Mouse (Mus musculus): Measurements from ENCODE around the gene Plcd3. TPM values are rescaled to one million over a fixed set of nuclear protein-coding genes. Genes with fewer than 3 reads are reported as not detected.

The Plcd3 gene
- polyA plus RNA-seq, 1 experiment from 2014 or later: 3.6 TPM

DNA sequence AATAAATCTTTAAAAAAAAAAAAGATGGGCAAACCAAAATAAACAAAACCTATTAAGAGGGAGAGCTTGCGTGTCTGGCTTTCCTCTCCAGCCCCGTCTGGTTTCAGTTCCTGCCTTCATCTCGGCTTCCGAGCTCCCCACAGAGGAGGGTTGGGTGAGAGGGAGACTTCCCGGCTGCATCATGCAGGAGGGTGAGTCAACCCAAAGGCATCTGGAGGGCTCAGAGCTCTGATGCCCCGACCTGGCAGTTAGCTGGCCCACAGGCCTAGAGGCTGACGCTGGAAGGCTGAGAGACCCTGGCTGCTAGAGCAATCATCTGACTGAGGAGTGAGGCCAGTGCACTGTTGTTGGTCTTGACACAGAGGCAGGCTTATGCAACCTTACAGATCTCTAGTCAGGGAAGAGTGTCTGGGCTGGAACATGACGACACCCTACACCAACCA lies 50.2 kb downstream of the Plcd3 start:
- no peaks in the 10 kb centered on the region for H3K27me3 ChIP-seq
- H3K4me3 ChIP-seq: no peak overlapping the region
- no peak overlapping the region for H3K27ac ChIP-seq
- 28% methylated on average over 8 of the region's 8 CpGs for WGBS
- H3K36me3 ChIP-seq: peaks cover 53% of the 10 kb centered on the region
- no peaks in the 10 kb centered on the region for H3K4me1 ChIP-seq
- no peak overlapping the region for H3K9ac ChIP-seq
- no peak overlapping the region for H3K4me2 ChIP-seq
- peak; percentile 52; the same call in 1 of the 2 replicates for ATAC-seq (ENCODE audit: borderline replicate concordance, extremely low read depth, low FRiP score, low TSS enrichment)
- H3K9me3 ChIP-seq: no peaks in the 10 kb centered on the region

DNA sequence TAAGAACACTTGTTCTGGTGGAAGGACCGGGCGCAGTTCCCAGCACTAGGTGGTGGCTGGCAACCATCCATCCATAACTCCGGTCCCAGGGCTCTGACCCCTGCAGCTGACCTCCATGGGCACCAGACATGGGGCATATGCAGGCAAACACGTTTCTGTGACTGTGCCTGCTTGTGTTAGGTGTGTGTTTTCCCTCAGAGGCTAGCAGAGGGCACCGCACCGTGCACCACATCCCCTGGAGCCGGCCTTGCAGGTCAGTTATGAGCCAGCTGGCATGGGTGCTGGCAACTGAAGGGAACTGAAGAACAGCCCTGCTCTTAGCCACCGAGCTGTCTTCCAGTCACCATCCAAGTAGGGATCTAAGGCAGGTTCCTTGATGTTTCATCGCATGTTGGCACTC lies 51.3 kb downstream of the Plcd3 start:
- Histone ChIP-seq H3K9me3 (no peaks in the 10 kb centered on the region), H3K27ac (no peak overlapping the region), H3K4me3 (no peak overlapping the region), H3K36me3 (peaks cover 53% of the 10 kb centered on the region), H3K4me1 (no peaks in the 10 kb centered on the region), H3K4me2 (no peak overlapping the region), H3K27me3 (no peaks in the 10 kb centered on the region), H3K9ac (no peak overlapping the region)
- ATAC-seq (ENCODE audit: borderline replicate concordance, extremely low read depth, low FRiP score, low TSS enrichment): no peak
- 88% methylated on average over 9 of the region's 9 CpGs for WGBS

GRCm38 (mm10) chr11:103049611-103050010 lies 51.8 kb downstream of the Plcd3 start:
- H3K9me3 ChIP-seq: no peaks in the 10 kb centered on the region
- H3K27me3 ChIP-seq: no peaks in the 10 kb centered on the region
- H3K27ac ChIP-seq: no peak overlapping the region
- no peak overlapping the region for H3K9ac ChIP-seq
- WGBS: 79% methylated on average over 5 of the region's 5 CpGs
- peaks cover 57% of the 10 kb centered on the region for H3K36me3 ChIP-seq
- H3K4me2 ChIP-seq: no peak overlapping the region
- ATAC-seq (ENCODE audit: borderline replicate concordance, extremely low read depth, low FRiP score, low TSS enrichment): no peak
- H3K4me3 ChIP-seq: no peak overlapping the region
- no peaks in the 10 kb centered on the region for H3K4me1 ChIP-seq

DNA sequence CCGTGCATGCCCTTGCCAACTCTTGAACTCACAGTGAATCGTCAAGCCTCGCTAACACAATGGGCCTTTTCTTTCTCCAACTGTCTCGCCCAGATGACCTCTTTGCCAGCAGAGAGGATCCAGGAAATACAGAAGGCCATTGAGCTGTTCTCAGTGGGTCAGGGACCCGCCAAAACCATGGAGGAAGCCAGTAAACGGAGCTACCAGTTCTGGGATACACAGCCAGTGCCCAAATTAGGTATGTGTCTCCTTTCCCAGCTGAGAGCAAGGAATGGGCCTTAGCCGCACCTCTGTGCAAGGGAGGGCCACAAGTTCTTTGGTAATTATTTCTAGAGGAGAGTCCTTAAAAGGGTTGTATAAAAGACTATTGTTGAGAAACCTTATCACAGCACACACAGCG lies 55.2 kb downstream of the Plcd3 start:
- no peak overlapping the region for H3K4me2 ChIP-seq
- no peaks in the 10 kb centered on the region for H3K9me3 ChIP-seq
- no peak overlapping the region for H3K4me3 ChIP-seq
- no peaks in the 10 kb centered on the region for H3K27me3 ChIP-seq
- peaks cover 59% of the 10 kb centered on the region for H3K36me3 ChIP-seq
- H3K4me1 ChIP-seq: no peaks in the 10 kb centered on the region
- H3K9ac ChIP-seq: no peak overlapping the region
- 64% methylated on average over 8 of the region's 8 CpGs for WGBS
- ATAC-seq (ENCODE audit: borderline replicate concordance, extremely low read depth, low FRiP score, low TSS enrichment): no peak
- no peak overlapping the region for H3K27ac ChIP-seq

DNA sequence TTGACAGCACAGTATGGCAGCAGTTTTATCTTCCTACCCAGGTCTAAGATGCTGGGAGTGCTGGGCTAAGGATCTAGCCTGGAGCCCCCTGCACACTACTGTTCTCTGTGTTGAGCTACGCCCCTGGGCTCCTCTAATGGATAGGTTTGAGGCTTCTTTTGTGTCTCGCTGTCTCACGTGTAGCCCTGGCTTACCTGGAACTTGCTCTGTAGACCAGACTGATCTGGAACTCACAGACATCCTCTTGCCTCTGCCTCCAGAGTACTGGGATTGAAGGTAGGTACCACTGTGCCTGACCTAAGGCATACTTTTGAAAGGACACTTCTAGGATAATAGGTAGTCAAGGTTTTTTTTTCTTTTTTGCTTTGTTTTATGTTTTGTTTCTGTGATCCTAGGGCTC lies 57.5 kb downstream of the Plcd3 start:
- no peak overlapping the region for H3K4me2 ChIP-seq
- H3K27me3 ChIP-seq: no peaks in the 10 kb centered on the region
- no peaks in the 10 kb centered on the region for H3K9me3 ChIP-seq
- H3K36me3 ChIP-seq: peaks cover 48% of the 10 kb centered on the region
- no peaks in the 10 kb centered on the region for H3K4me1 ChIP-seq
- no peak overlapping the region for H3K27ac ChIP-seq
- no peak overlapping the region for H3K9ac ChIP-seq
- ATAC-seq (ENCODE audit: borderline replicate concordance, extremely low read depth, low FRiP score, low TSS enrichment): no peak
- H3K4me3 ChIP-seq: no peak overlapping the region
- 96% methylated on average over 3 of the region's 3 CpGs for WGBS

- Histone ChIP-seq H3K27me3 (no peaks in the 10 kb centered on the region), H3K4me1 (no peaks in the 10 kb centered on the region)
Observed at GRCm38 (mm10) chr11:103042828-103043227, 58.6 kb downstream of the Plcd3 start.

GRCm38 (mm10) chr11:103038037-103038436 lies 63.4 kb downstream of the Plcd3 start:
- Histone ChIP-seq H3K27me3 (no peaks in the 10 kb centered on the region), H3K9ac (no peak overlapping the region), H3K4me2 (no peak overlapping the region), H3K4me1 (no peaks in the 10 kb centered on the region), H3K4me3 (no peak overlapping the region), H3K36me3 (peaks cover 5% of the 10 kb centered on the region; the same call in 1 of the 2 replicates), H3K9me3 (no peaks in the 10 kb centered on the region), H3K27ac (no peak overlapping the region)
- 78% methylated on average over 6 of the region's 6 CpGs for WGBS
- no peak for ATAC-seq (ENCODE audit: borderline replicate concordance, extremely low read depth, low FRiP score, low TSS enrichment)

More at GRCm38 (mm10) chr11:103042828-103043227, 58.6 kb downstream of the Plcd3 start:
- H3K4me2 ChIP-seq: no peak overlapping the region
- ATAC-seq (ENCODE audit: borderline replicate concordance, extremely low read depth, low FRiP score, low TSS enrichment): no peak
- peaks cover 49% of the 10 kb centered on the region for H3K36me3 ChIP-seq
- no peak overlapping the region for H3K9ac ChIP-seq
- WGBS: 51% methylated on average over 4 of the region's 4 CpGs
- H3K9me3 ChIP-seq: no peaks in the 10 kb centered on the region
- no peak overlapping the region for H3K4me3 ChIP-seq
- H3K27ac ChIP-seq: no peak overlapping the region

- 83% methylated on average over 8 of the region's 8 CpGs for WGBS
- Histone ChIP-seq H3K4me3 (no peak overlapping the region), H3K9me3 (no peaks in the 10 kb centered on the region), H3K27ac (no peak overlapping the region), H3K9ac (no peak overlapping the region), H3K27me3 (no peaks in the 10 kb centered on the region), H3K4me2 (no peak overlapping the region), H3K36me3 (peaks cover 2% of the 10 kb centered on the region; the same call in 1 of the 2 replicates), H3K4me1 (no peaks in the 10 kb centered on the region)
- no peak for ATAC-seq (ENCODE audit: borderline replicate concordance, extremely low read depth, low FRiP score, low TSS enrichment)
Observed at GRCm38 (mm10) chr11:103036881-103037465, 64.5 kb downstream of the Plcd3 start.

- Histone ChIP-seq H3K4me3 (no peak overlapping the region), H3K4me2 (no peak overlapping the region), H3K9ac (no peak overlapping the region), H3K27ac (no peak overlapping the region), H3K36me3 (peaks cover 2% of the 10 kb centered on the region; the same call in 1 of the 2 replicates), H3K9me3 (no peaks in the 10 kb centered on the region), H3K4me1 (peaks cover 11% of the 10 kb centered on the region; the same call in 1 of the 2 replicates), H3K27me3 (no peaks in the 10 kb centered on the region)
- ATAC-seq (ENCODE audit: borderline replicate concordance, extremely low read depth, low FRiP score, low TSS enrichment): no peak
- 74% methylated on average over 6 of the region's 6 CpGs for WGBS
Observed at GRCm38 (mm10) chr11:103035007-103035406, 66.5 kb downstream of the Plcd3 start.

DNA sequence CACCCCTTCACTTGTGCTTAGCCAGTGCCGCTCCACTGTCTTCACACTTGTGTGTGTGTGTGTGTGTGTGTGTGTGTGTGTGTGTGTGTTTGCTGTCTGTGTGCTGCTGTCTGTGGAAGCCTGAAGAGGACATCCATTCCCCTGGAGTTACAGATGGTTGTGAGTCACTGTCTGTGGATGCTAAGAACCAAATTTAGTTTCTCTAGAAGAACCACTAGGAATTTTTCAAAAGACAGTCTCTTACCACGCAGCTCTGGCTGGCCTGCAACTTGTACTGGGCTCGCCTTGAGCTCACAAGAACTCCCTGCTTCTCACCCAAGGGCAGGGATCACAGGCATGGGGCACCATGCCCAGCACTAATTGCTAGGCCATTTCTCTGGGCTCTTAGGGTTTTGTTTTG lies 68.4 kb downstream of the Plcd3 start:
- no peaks in the 10 kb centered on the region for H3K27me3 ChIP-seq
- H3K36me3 ChIP-seq: no peaks in the 10 kb centered on the region; the same call in 1 of the 2 replicates
- H3K9ac ChIP-seq: no peak overlapping the region
- no peak overlapping the region for H3K4me3 ChIP-seq
- H3K27ac ChIP-seq: no peak overlapping the region
- H3K9me3 ChIP-seq: no peaks in the 10 kb centered on the region
- no peak overlapping the region for H3K4me2 ChIP-seq
- no peak for ATAC-seq (ENCODE audit: borderline replicate concordance, extremely low read depth, low FRiP score, low TSS enrichment)
- 76% methylated on average over 3 of the region's 3 CpGs for WGBS
- H3K4me1 ChIP-seq: peaks cover 23% of the 10 kb centered on the region

DNA sequence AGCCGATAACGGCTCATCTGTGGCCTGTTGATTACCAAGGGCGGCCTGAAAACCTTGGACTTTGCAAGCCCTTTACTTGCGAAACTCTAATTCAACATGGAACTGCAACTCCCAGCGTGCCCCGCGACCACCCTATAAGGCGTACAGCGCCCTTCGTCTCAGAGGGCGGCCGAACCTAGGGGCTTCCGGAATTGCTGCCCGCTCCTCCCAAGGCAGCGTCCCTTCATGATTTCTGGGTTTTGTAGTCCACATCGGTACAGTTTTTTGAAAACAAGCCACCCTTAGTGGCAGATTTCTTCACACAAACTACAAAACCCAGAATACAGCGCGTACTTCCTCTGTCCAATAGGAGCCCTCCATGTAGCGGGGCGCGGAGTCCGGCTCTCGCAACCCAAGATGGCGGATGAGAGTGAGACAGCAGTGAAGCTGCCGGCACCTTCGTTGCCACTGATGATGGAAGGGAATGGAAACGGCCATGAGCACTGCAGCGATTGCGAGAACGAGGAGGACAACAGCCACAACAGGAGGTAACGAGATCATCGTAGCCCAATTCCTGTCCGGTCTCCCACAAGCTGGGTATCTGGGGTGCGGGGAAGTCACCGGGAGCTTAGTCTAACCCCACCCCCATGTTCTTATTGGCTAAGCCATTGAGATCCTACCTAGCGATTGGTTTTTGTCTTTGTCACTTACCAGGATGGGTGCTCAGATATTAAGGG lies 73.1 kb downstream of the Plcd3 start, which contains the start of the genes Nmt1 and Dcakd:
Gene Nmt1 (plus strand): TSS at position 15 of the 716 bp plus-strand sequence.
Gene Dcakd (minus strand): TSS at position 158 of the 716 bp plus-strand sequence.
- Histone ChIP-seq H3K27ac (peak within 1 kb of the TSS; percentile 70), H3K4me1 (peaks cover 34% of the 10 kb centered on the region), H3K9me3 (no peaks in the 10 kb centered on the region), H3K9ac (peak within 1 kb of the TSS; percentile 77), H3K4me2 (peak within 1 kb of the TSS; percentile 65), H3K4me3 (peak within 1 kb of the TSS; percentile 94), H3K36me3 (peaks cover 6% of the 10 kb centered on the region; the same call in 1 of the 2 replicates), H3K27me3 (no peaks in the 10 kb centered on the region)
- WGBS: under 1% methylated on average over 36 of the region's 36 CpGs
- ATAC-seq (ENCODE audit: borderline replicate concordance, extremely low read depth, low FRiP score, low TSS enrichment): peak; percentile 99

DNA sequence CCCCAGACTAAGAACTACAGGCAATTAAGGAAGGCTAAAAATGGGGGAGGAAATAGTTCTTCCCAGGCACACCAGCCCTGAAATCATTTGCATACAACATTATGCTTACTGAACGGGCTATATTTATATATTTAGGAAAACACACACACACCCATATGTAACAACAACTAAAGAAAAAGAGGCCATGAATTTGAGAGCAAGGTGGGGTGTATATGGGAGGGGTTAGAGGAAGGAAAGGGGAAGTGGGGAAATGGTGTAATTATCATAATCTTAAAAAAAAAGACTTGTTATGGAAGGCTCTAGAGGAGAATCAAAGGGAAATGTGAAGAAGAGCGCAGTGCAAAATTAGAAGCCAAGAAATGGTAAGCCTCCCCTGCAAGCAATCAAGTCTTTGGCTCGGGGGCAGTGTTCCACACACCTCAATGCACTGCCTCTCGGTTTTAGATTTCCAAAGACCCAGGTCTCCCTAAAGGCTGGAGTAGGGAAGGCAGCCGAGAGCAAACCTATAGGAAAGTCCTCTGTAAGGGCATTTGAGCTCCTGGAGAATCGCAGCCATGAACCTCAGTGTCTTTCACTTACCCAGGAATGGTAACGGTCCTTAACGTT lies 73.8 kb downstream of the Plcd3 start:
- Histone ChIP-seq H3K9me3 (no peaks in the 10 kb centered on the region), H3K27ac (peak overlapping the region; percentile 69), H3K9ac (peak overlapping the region; percentile 77), H3K27me3 (no peaks in the 10 kb centered on the region), H3K4me1 (peaks cover 34% of the 10 kb centered on the region), H3K36me3 (peaks cover 7% of the 10 kb centered on the region; the same call in 1 of the 2 replicates), H3K4me2 (peak overlapping the region; percentile 63), H3K4me3 (peak overlapping the region; percentile 94)
- WGBS: 13% methylated on average over 8 of the region's 8 CpGs
- peak; percentile 21; the same call in 1 of the 2 replicates for ATAC-seq (ENCODE audit: borderline replicate concordance, extremely low read depth, low FRiP score, low TSS enrichment)
